Mouse (Mus musculus): ENCODE results near the gene Zfp568.

Zfp568 gene

DNA sequence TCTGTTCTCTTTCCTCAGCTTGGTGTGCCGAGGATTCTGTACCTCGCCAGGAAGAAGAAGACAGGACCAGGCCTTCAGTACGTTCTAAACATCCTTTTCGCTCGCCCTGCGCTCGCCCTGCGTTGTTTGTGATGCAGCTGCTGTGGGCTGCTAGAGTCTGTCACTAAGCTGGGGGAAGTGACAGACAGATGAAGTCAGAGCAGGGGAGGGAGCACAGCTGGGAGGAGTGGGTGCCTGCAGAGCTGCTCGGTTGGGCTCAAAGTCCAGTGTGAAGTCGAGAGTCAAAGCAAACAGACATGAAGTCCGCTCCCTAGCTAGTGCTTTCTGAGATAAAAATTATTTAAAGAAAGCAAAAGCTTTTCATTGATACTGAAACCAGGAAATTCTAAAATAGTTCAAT is 5.3 kb downstream of the Zfp568 start:
- DNase-seq (ENCODE audit: low spot score), result no peak

GRCm38 (mm10) chr7:29992698-29993097 is 8.9 kb downstream of the Zfp568 start:
- DNase-seq (ENCODE audit: low spot score), result no peak

- no peak for DNase-seq (ENCODE audit: low spot score)
These were observed 9.6 kb downstream of the Zfp568 start for GRCm38 (mm10) chr7:29993340-29993739.

- DNase-seq (ENCODE audit: low spot score), result no peak
These were observed 11.4 kb downstream of the Zfp568 start for GRCm38 (mm10) chr7:29995134-29995533.

DNA sequence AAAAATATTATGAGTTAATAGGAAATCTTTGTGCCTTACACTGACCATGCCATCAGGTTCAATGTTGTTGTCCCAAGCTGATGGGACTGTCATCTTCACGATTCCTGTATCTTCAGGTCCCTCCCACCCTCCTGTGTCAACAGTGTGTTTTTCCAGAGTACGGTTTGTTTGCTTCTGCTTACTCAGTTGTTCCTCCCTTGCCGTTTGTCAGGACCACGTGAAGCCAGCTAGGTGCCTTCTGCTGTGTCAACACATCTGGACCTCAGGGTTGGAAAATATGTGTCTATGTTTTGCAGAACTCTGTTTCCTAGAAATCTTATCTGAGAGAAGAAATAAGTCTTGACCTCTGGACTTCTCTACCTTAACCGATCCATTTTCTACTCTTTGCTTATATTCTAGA is 16.8 kb downstream of the Zfp568 start:
- DNase-seq (ENCODE audit: low spot score), result no peak

DNA sequence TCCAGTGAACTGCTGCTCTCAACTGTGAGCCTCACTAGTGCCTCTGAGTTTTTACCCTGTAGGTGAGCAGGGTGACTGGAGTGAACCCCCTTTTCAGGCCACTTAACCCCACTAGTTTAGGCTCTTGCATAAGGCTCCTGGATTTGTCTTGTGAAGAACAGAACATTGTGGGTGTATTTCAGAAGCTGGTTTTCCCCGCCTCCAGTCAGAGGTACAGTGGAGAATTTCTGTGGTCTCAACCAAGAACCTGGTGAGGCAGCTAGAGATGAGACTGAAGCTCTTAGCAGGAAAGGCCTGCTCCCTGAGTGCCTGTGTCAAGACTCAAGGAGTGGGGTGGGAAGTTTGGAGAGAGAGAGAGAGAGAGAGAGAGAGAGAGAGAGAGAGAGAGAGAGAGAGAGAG is 23.8 kb downstream of the Zfp568 start:
- no peak for DNase-seq (ENCODE audit: low spot score)

GRCm38 (mm10) chr7:30008020-30008690 is 24.4 kb downstream of the Zfp568 start:
- DNase-seq (ENCODE audit: low spot score), result no peak

DNA sequence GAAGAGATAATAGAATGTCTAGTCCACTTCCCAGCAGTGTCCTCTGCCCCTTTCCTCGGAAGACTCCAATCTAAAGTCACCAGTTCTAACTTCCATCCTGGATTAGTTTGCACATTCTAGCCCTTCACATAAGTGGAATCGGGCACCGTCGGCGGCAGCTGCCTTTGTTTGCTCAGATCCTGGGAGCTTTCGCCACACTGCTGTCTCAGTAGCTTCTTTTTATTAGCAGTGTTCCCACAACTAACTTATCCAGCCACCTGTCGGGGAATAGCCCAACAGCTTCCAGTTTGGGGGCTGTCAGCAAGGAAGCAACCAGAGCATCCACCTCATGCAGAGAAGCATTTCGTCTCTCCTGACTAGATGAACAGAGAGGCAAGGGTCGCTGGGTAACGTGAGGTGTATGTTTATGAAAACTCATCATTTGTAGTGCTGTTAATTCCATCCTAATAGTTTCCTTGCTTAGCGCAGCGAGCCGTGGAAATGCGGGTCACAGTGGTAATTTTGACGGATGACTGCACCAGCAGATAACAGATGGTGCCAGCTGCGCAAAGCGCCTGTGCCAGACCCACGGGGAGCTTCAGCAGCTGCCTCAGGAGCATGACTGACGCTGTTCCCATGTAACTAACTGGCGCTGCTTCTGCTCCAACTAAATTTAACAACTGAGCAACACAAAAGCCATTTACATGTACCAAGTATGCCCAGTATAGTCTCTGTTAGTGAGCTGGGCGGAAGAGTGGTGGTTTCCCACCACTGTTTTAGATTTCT is 25.7 kb downstream of the Zfp568 start:
- DNase-seq (ENCODE audit: low spot score), result no peak

DNA sequence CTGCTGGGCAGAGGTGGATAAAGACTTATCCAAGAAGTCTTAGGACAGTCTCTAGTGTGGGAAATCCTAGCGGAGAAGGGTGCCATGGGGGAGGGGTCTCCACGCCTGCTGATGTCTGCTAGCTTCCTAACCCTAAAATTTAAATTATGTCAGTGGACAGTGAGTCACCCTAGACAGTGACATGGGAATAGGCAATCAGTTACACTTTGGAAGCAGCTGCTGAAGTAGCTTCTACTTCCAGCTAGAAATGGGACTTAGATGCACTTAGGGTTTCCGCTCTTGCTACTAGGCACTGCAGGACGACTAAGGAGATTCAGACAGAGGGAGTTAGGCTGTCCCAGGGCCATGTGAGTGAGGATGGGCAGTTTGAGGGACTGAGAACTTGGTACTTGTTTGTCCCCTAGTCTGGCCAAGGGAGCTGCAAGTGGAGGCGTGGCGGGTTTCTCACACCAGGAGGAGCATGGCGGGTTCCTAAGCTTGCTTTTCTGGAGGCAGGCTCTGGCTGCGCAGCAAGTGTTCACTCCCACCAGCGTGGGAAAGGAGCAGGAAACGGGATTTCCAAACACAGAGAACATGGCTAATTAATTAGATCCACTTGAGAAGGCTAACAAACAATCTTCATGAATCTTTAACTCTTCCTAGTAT is 26.9 kb downstream of the Zfp568 start:
- no peak for DNase-seq (ENCODE audit: low spot score)

DNA sequence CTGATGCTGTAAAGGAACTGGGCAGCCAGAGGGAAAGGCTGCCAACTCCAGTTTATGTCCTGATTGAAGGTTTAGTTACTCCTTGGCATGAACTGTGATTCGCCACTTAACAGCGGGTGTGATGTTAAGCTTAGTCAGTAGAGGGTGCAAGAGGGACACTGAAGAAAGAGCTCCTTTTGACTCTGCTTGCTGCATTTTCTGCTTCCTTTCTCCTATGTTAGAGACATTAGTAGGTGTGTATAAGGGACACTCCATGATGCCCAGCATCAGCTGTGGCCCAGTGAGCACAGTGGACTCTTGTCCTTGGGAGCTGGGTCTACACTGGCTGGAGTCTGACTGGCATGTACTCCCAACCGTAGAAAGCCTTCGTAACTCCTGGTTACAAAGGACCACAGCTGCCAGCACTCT is 29.2 kb downstream of the Zfp568 start:
- DNase-seq (ENCODE audit: low spot score), result no peak

DNA sequence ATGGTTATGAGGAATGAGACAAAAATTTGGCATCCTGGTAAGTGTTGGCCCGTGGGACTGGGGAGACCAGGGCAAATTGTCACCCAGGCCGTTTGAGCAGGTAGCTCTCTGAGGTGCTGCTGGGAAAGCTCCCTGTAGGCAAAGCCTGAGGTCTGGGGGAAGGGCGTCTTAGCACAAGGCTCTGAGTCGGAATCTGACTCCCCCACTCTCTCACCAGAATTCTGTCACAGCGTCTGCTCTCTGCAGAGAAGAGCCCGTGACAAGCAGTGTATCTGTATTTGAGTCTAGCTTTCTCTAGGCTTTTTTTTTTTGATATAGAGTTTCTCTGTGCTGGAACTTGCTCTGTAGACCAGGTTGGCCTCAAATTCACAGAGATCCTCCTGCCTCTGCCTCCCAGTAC is 33.5 kb downstream of the Zfp568 start:
- no peak for DNase-seq (ENCODE audit: low spot score)

- DNase-seq (ENCODE audit: low spot score), result no peak
These were observed 35.8 kb downstream of the Zfp568 start for GRCm38 (mm10) chr7:30019543-30019942.

GRCm38 (mm10) chr7:30023324-30023723 is 39.6 kb downstream of the Zfp568 start:
- no peak for DNase-seq (ENCODE audit: low spot score)

DNA sequence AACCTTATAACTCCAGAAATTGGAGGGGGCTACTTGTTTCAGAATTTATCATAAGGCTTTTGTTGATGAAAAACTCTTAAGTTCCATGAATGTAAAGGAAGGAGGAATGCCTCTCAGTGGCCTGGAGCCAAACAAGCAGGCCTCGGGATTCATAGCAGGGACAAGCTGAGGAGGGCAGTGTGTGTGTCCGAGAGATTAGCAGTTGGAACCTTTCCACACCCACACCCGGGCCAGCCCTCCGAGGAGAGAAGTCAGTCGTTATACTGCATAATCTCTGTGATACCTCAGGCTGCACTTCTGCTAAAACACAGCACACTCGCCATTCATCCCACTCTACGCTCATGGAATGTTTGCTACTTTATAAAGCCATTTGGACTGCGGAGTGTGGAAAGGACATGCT is 40.0 kb downstream of the Zfp568 start:
- no peak for DNase-seq (ENCODE audit: low spot score)

- no peak for DNase-seq (ENCODE audit: low spot score)
These were observed 41.6 kb downstream of the Zfp568 start for GRCm38 (mm10) chr7:30025358-30025757.

- DNase-seq (ENCODE audit: low spot score), result no peak
These were observed 43.6 kb downstream of the Zfp568 start for GRCm38 (mm10) chr7:30027331-30027730.

GRCm38 (mm10) chr7:30028572-30028971 is 44.8 kb downstream of the Zfp568 start:
- no peak for DNase-seq (ENCODE audit: low spot score)

DNA sequence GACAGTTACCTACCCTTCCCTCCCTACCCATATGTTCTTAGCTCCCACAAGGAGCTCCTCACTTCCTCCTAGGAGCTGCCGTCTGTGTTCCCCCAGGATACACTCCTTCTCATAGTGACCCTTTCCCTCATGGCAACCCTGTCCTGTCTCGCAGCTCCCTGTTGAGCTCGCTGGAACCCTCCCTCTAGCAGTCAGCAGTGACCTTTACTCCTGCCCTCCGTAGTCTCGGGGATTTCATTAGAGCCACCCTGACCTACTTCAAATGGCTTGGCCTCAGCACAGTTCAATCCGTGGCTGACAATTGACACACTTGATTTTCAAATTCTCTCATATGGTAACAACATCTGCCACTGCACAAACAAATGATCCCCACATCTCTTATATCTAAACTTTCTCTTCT is 46.9 kb downstream of the Zfp568 start:
- no peak for DNase-seq (ENCODE audit: low spot score)

- no peak for DNase-seq (ENCODE audit: low spot score)
These were observed 47.6 kb downstream of the Zfp568 start for GRCm38 (mm10) chr7:30031379-30031778.

- DNase-seq (ENCODE audit: low spot score), result no peak
These were observed 50.6 kb downstream of the Zfp568 start for GRCm38 (mm10) chr7:30034331-30034730.

DNA sequence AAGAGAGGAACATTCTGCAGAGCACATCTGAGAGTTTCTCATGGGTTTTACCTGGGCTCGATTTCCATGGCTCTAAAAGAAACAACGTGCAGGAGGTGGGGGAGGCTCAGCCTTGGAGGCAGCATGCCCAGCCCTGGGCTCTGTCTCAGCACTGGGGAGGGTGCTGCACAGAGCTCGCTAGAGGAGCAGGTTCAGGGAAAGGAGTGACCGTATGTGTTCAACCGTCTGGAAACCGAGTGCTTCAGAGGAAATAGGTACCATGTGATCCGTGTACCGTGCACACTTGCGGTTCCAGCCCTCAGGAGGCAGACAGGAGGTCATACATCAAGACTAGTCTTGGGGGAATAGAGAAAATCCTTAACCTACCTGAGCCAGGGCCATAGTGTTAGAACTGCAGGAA is 60.6 kb downstream of the Zfp568 start:
- DNase-seq (ENCODE audit: low spot score), result no peak

GRCm38 (mm10) chr7:30048126-30048525 is 64.4 kb downstream of the Zfp568 start:
- no peak for DNase-seq (ENCODE audit: low spot score)

GRCm38 (mm10) chr7:30050882-30051548 is 67.3 kb downstream of the Zfp568 start, which contains the start of gene Zfp14:
Gene Zfp14 (minus strand): TSS chr7:30051380.
- DNase-seq (ENCODE audit: low spot score), result peak; percentile 86
